Mouse (Mus musculus) gastrocnemius, postnatal 25 days (tissue): ENCODE measurements around the gene Cyp2w1. TPM values are rescaled to one million over a fixed set of nuclear protein-coding genes. Genes with fewer than 3 reads are reported as not detected.
A peak's percentile ranks its signal among the peaks of the same experiment; 100 is the strongest.

ENCODE experiments used
- DNase-seq: peaks from one replicate; pipeline ENCODE4 v3.0.0; 2022
- total RNA-seq, 2 experiments: library from RNA; stranded (reverse); gene quantifications; 1 replicate in 1 of 2; 2 replicates in 1 of 2; pipeline ENCODE4 v1.2.3; 2021

Cyp2w1 gene
- total RNA-seq, 2 experiments from 2014 or later, result not detected

- no peak for DNase-seq
These were observed 12.6 kb downstream of the Cyp2w1 start for GRCm38 (mm10) chr5:139364911-139365571.

- no peak for DNase-seq
These were observed 13.4 kb downstream of the Cyp2w1 start for GRCm38 (mm10) chr5:139365827-139366226.

- DNase-seq, result no peak
These were observed 14.1 kb downstream of the Cyp2w1 start for GRCm38 (mm10) chr5:139366484-139366883.

GRCm38 (mm10) chr5:139367884-139368458 is 15.6 kb downstream of the Cyp2w1 start:
- no peak for DNase-seq

- DNase-seq, result no peak
These were observed 16.4 kb downstream of the Cyp2w1 start for GRCm38 (mm10) chr5:139368638-139369320.

- no peak for DNase-seq
These were observed 17.9 kb downstream of the Cyp2w1 start for GRCm38 (mm10) chr5:139370336-139370735.

- no peak for DNase-seq
These were observed 18.7 kb downstream of the Cyp2w1 start for GRCm38 (mm10) chr5:139371118-139371517.

- peak; percentile 87 for DNase-seq
These were observed 19.4 kb downstream of the Cyp2w1 start for GRCm38 (mm10) chr5:139371631-139372401.

GRCm38 (mm10) chr5:139373126-139373525 is 20.7 kb downstream of the Cyp2w1 start:
- DNase-seq, result no peak

- DNase-seq, result no peak
These were observed 21.6 kb downstream of the Cyp2w1 start for GRCm38 (mm10) chr5:139373889-139374444.

- no peak for DNase-seq
These were observed 22.4 kb downstream of the Cyp2w1 start for GRCm38 (mm10) chr5:139374841-139375240.

GRCm38 (mm10) chr5:139377468-139378270 is 25.3 kb downstream of the Cyp2w1 start, which contains the start of gene Gpr146:
Gene Gpr146, plus strand, starts transcription at chr5:139377697.
- DNase-seq, result peak; percentile 80

GRCm38 (mm10) chr5:139378271-139378556 is 25.8 kb downstream of the Cyp2w1 start:
- no peak for DNase-seq

- DNase-seq, result peak; percentile 78
These were observed 26.7 kb downstream of the Cyp2w1 start for GRCm38 (mm10) chr5:139378986-139379629.

GRCm38 (mm10) chr5:139379771-139380384 is 27.5 kb downstream of the Cyp2w1 start:
- no peak for DNase-seq

GRCm38 (mm10) chr5:139380385-139381248 is 28.2 kb downstream of the Cyp2w1 start:
- peak; percentile 97 for DNase-seq

- DNase-seq, result peak; percentile 59
These were observed 29.4 kb downstream of the Cyp2w1 start for GRCm38 (mm10) chr5:139381586-139382513.

GRCm38 (mm10) chr5:139382760-139383159 is 30.3 kb downstream of the Cyp2w1 start:
- peak; percentile 44 for DNase-seq
